Mouse (Mus musculus) urinary bladder, adult 2 months (tissue): ENCODE data around the gene Ak4. TPM values are rescaled to one million over a fixed set of nuclear protein-coding genes. Genes with fewer than 3 reads are reported as not detected.

Source experiments
- DNase-seq: peaks from one replicate; pipeline ENCODE4 v3.0.0; 2022; ENCODE audit warnings: low spot score
- polyA plus RNA-seq: library from polyadenylated mRNA; depleted of rRNA; stranded (reverse); fragments of >200 nt; gene quantifications from 2 replicates; pipeline ENCODE4 v1.2.3, GENCODE M21; 2012; rRNA removed

Ak4 gene
- polyA plus RNA-seq, 1 experiment = 9.5 TPM

DNA sequence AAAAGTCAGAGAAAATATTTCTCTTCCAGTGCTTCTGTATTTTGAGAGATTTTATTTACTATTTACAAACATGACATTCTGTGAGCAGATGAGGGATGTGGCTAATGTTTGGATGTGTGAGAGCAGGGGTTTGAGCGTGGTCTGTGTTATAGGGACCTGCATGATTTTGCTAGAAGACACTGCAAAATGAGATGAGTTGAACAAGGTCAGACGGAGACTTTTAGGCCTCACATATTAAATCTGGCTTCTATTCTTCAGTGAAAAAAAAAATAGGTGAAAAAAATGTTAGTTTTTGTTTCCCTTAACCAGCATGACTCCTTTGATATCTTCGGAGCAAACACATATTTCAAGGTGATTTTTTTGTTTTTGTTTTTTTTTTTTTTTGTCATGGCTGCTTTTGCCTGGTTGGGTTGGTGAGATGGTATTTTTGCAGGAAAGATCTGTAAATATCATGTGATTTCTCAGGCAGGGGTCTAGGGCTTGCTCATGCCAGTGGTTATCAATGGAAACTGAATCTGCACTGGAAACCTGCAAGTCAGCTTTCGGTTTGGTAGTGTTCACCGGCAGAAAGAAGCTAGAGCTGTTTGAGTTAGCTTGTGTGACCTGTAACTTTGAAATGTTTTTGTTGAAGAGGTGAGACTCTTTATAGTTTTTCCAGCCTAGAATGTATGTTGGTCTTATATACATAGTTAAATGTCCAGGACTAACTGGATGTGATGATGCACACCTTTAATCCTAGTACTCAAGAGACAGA, 92.9 kb downstream of the Ak4 start:
- no peak for DNase-seq

DNA sequence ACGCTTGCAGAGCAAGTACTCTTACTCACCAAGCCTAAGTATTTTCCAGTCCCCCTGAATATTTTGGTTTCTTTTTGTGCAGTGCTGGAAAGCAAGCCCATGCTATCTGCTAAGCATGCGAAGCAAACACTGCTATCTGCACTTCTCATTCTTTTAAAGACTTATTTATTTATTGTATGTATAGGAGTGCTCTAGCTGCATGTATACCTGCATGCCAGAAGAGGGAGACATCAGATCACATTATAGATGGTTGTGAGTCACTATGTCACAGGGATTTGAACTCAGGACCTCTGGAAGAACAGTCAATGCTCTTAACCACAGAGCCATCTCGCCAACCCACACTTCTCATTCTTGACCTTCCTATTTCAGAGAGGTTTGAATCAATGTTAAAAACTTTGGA, 94.2 kb downstream of the Ak4 start:
- no peak for DNase-seq

- DNase-seq = no peak
Observed at GRCm38 (mm10) chr4:101515853-101516252, 96.8 kb downstream of the Ak4 start.

Other genes starting within 250 kb of the Ak4 start
- 64.0 and 71.2 TPM in 2 replicates for gene Jak1, start 154.0 kb upstream of the Ak4 start, polyA plus RNA-seq
- 3.4 TPM in 2 replicates for gene Dnajc6, start 77.4 kb downstream of the Ak4 start, polyA plus RNA-seq
- 139 and 158 TPM in 2 replicates for gene Leprot, start 228.4 kb downstream of the Ak4 start, polyA plus RNA-seq